Mouse (Mus musculus) small intestine, adult 2 months (tissue): ENCODE results near the gene Ccdc92b.

ENCODE experiments used
- CTCF ChIP-seq: fragments of 200-500 bp; IDR thresholded peaks from 2 replicates; pipeline ENCODE4 v1.5.1; 2012; ENCODE audit warnings: low read depth, mild to moderate bottlenecking, control low read depth, inconsistent platforms, low read length, moderate library complexity, mixed read lengths; ENCODE audit not compliant: insufficient replicate concordance, insufficient read length; ENCODE audit errors: extremely low read depth
- POLR2A ChIP-seq: fragments of 200-500 bp; IDR thresholded peaks from 2 replicates; pipeline ENCODE4 v1.6.1; 2012; ENCODE audit warnings: low read depth, mild to moderate bottlenecking, control low read depth, inconsistent platforms, low read length, moderate library complexity

GRCm38 (mm10) chr11:74582464-74582863, 36.9 kb upstream of the Ccdc92b start:
- TF ChIP-seq CTCF (no peak), POLR2A (no peak)
